ENCODE assay signal across 8 mouse cellular contexts in genomic region chr9:88326930-88327901, GRCm38 (mm10). TPM values are rescaled to one million over a fixed set of nuclear protein-coding genes. Genes with fewer than 3 reads are reported as not detected.
DNase-seq lines count a peak whose midpoint lies in the region; ATAC-seq and TF ChIP-seq lines count a peak whose summit lies in the region.

TSS of gene Nt5e (plus strand) at chr9:88327197.

- peak; percentile 92 for ATAC-seq in forebrain, embryonic 13.5 days
- ATAC-seq in heart, embryonic 16.5 days (replicated peaks; ENCODE audit: extremely low read depth, insufficient read depth, low FRiP score): peak; percentile 97
- ATAC-seq in liver, embryonic 14.5 days (ENCODE audit: insufficient read depth): peak; percentile 80
- peak; percentile 95 for ATAC-seq in neural tube, embryonic 11.5 days (ENCODE audit: insufficient read depth, low FRiP score, low TSS enrichment)

- H3K9ac ChIP-seq in forebrain, embryonic 13.5 days: peak within 1 kb of the TSS; percentile 69
- peak within 1 kb of the TSS; percentile 80 for H3K9ac ChIP-seq in heart, embryonic 16.5 days (ENCODE audit: low read length)
- H3K9ac ChIP-seq in liver, embryonic 14.5 days (replicated peaks): no peak within 1 kb of the TSS
- H3K9ac ChIP-seq in neural tube, embryonic 11.5 days (ENCODE audit: low read length): peak within 1 kb of the TSS; percentile 61

- 1% methylated on average over 65 of the region's 66 CpGs for WGBS in forebrain, embryonic 13.5 days
- WGBS in heart, embryonic 16.5 days: under 1% methylated on average over 65 of the region's 66 CpGs
- 2% methylated on average over 65 of the region's 66 CpGs for WGBS in liver, embryonic 14.5 days (ENCODE audit: insufficient replicate concordance)
- WGBS in neural tube, embryonic 11.5 days: under 1% methylated on average over 63 of the region's 66 CpGs

- H3K9me3 ChIP-seq in forebrain, embryonic 13.5 days (replicated peaks): no peaks in the 10 kb centered on the region
- peaks cover 2% of the 10 kb centered on the region; the same call in 1 of the 2 replicates for H3K9me3 ChIP-seq in heart, embryonic 16.5 days (replicated peaks; ENCODE audit: control insufficient read depth, low read length)
- H3K9me3 ChIP-seq in liver, embryonic 14.5 days (ENCODE audit: control insufficient read depth, low read length): no peaks in the 10 kb centered on the region
- H3K9me3 ChIP-seq in neural tube, embryonic 11.5 days (ENCODE audit: control insufficient read depth, low read length): no peaks in the 10 kb centered on the region

- H3K4me3 ChIP-seq in brown adipose tissue, adult 24 weeks (ENCODE audit: insufficient read depth, low read depth, low read length): peak within 1 kb of the TSS; percentile 49
- H3K4me3 ChIP-seq in forebrain, embryonic 13.5 days: peak within 1 kb of the TSS; percentile 61
- H3K4me3 ChIP-seq in heart, embryonic 16.5 days (ENCODE audit: low read length): peak within 1 kb of the TSS; percentile 65
- peak within 1 kb of the TSS; percentile 51 to 53 for H3K4me3 ChIP-seq in liver, embryonic 14.5 days (ENCODE audit: insufficient read depth in 1 of 2, low read depth in 2 of 2, low read length in 2 of 2)
- peak within 1 kb of the TSS; percentile 51 for H3K4me3 ChIP-seq in neural tube, embryonic 11.5 days (ENCODE audit: low read depth, low read length)
- peak within 1 kb of the TSS; percentile 77 for H3K4me3 ChIP-seq in testis, adult 2 months (ENCODE audit: control insufficient read depth, low read depth, low read length)

- H3K27ac ChIP-seq in brown adipose tissue, adult 24 weeks (replicated peaks; ENCODE audit: low read depth, low read length): no peak within 1 kb of the TSS
- H3K27ac ChIP-seq in forebrain, embryonic 13.5 days: no peak within 1 kb of the TSS
- peak within 1 kb of the TSS; percentile 79 for H3K27ac ChIP-seq in heart, embryonic 16.5 days (ENCODE audit: low read length)
- H3K27ac ChIP-seq in liver, embryonic 14.5 days: no peak within 1 kb of the TSS
- no peak within 1 kb of the TSS for H3K27ac ChIP-seq in neural tube, embryonic 11.5 days (ENCODE audit: low read depth, low read length)
- H3K27ac ChIP-seq in testis, adult 2 months (ENCODE audit: control insufficient read depth, insufficient read depth, low read depth, low read length): peak within 1 kb of the TSS; percentile 5; the same call in 1 of the 2 replicates

- peak; percentile 75 for DNase-seq in CD4-positive, CD25-positive, alpha-beta regulatory T cell, adult 2 months (ENCODE audit: low read depth, low spot score)
- DNase-seq in kidney, postnatal 25 days: peak; percentile 83 to 93
- DNase-seq in liver, embryonic 14.5 days (ENCODE audit: low read depth in 3 of 3, low spot score in 3 of 3): peak in 1 of 3 experiments; percentile 14
- DNase-seq in neural tube, embryonic 11.5 days (ENCODE audit: low spot score): peak; percentile 79

- peak within 1 kb of the TSS; percentile 88 for H3K4me2 ChIP-seq in forebrain, embryonic 13.5 days
- peak within 1 kb of the TSS; percentile 80 for H3K4me2 ChIP-seq in heart, embryonic 16.5 days (ENCODE audit: low read depth, low read length)
- H3K4me2 ChIP-seq in liver, embryonic 14.5 days (ENCODE audit: low read depth): peak within 1 kb of the TSS; percentile 63
- peak within 1 kb of the TSS; percentile 94 for H3K4me2 ChIP-seq in neural tube, embryonic 11.5 days (ENCODE audit: low read depth)

- H3K4me1 ChIP-seq in brown adipose tissue, adult 24 weeks (ENCODE audit: control insufficient read depth, insufficient read depth, insufficient read length, low read length): no peaks in the 10 kb centered on the region
- H3K4me1 ChIP-seq in forebrain, embryonic 13.5 days: peaks cover 8% of the 10 kb centered on the region
- peaks cover 9% of the 10 kb centered on the region for H3K4me1 ChIP-seq in heart, embryonic 16.5 days (ENCODE audit: control insufficient read depth, insufficient read depth, low read length)
- no peaks in the 10 kb centered on the region for H3K4me1 ChIP-seq in liver, embryonic 14.5 days (replicated peaks; ENCODE audit: control insufficient read depth in 2 of 2, insufficient read depth in 2 of 2, low read length in 1 of 2)
- H3K4me1 ChIP-seq in neural tube, embryonic 11.5 days (ENCODE audit: control insufficient read depth, insufficient read depth, low read length): no peaks in the 10 kb centered on the region
- no peaks in the 10 kb centered on the region; the same call in 1 of the 2 replicates for H3K4me1 ChIP-seq in testis, adult 2 months (ENCODE audit: control insufficient read depth, insufficient read depth, low read length)

- no peak for TF ChIP-seq CTCF in liver, embryonic 14.5 days (IDR thresholded peaks at IDR 0.05; ENCODE audit: low read depth)
- TF ChIP-seq CTCF in testis, adult 2 months (IDR thresholded peaks at IDR 0.05; ENCODE audit: control insufficient read depth, insufficient read depth, insufficient replicate concordance, low read depth, low read length): no peak

- TF ChIP-seq POLR2A in testis, adult 2 months (IDR thresholded peaks at IDR 0.05; ENCODE audit: control insufficient read depth, low read depth, low read length): no peak

- TF ChIP-seq EP300 in liver, embryonic 14.5 days (IDR thresholded peaks at IDR 0.05; ENCODE audit: low read depth): no peak

- no peaks in the 10 kb centered on the region for H3K36me3 ChIP-seq in forebrain, embryonic 13.5 days (ENCODE audit: poor library complexity, severe bottlenecking)
- H3K36me3 ChIP-seq in heart, embryonic 16.5 days (ENCODE audit: control insufficient read depth, insufficient read depth): no peaks in the 10 kb centered on the region
- H3K36me3 ChIP-seq in liver, embryonic 14.5 days (replicated peaks; ENCODE audit: control insufficient read depth, insufficient read depth, low read depth): no peaks in the 10 kb centered on the region
- no peaks in the 10 kb centered on the region for H3K36me3 ChIP-seq in neural tube, embryonic 11.5 days (ENCODE audit: control insufficient read depth, insufficient read depth, low read length)
- H3K36me3 ChIP-seq in testis, adult 2 months (ENCODE audit: control insufficient read depth, insufficient read depth, low read length): no peaks in the 10 kb centered on the region

- peaks cover 44% of the 10 kb centered on the region for H3K27me3 ChIP-seq in forebrain, embryonic 13.5 days
- H3K27me3 ChIP-seq in heart, embryonic 16.5 days (ENCODE audit: control insufficient read depth, insufficient read depth, low read length): no peaks in the 10 kb centered on the region
- H3K27me3 ChIP-seq in liver, embryonic 14.5 days (ENCODE audit: control insufficient read depth, insufficient read depth, low read length): peaks cover 14% of the 10 kb centered on the region
- H3K27me3 ChIP-seq in neural tube, embryonic 11.5 days (ENCODE audit: control insufficient read depth, insufficient read depth, low read length): peaks cover 13% of the 10 kb centered on the region
- no peaks in the 10 kb centered on the region for H3K27me3 ChIP-seq in testis, adult 2 months (ENCODE audit: control insufficient read depth, insufficient read depth, low read length)

RNA-seq across cellular contexts. Expression of gene Nt5e, which starts in this region (rescaled TPM):
- 0.54 and 1.2 TPM in 2 replicates for polyA plus RNA-seq in brown adipose tissue, adult 24 weeks (2012; ENCODE audit: insufficient read depth, insufficient read length, missing spikeins)
- 0.46 and 0.54 TPM in 2 replicates for polyA plus RNA-seq in forebrain, embryonic 13.5 days (2015; fragmentation: Nextera tagmentation; extraction: Ambion mirVana)
- polyA plus RNA-seq in heart, embryonic 16.5 days (2015; fragmentation: Nextera tagmentation; extraction: Ambion mirVana): 4.6 and 5.8 TPM in 2 replicates
- polyA plus RNA-seq in liver, embryonic 14.5 days (2012; rRNA removed): 3.6 and 4.9 TPM in 2 replicates
- polyA plus RNA-seq in liver, embryonic 14.5 days (2014; fragmentation: Nextera tagmentation; extraction: Ambion mirVana): 8.2 and 8.7 TPM in 2 replicates
- 1.5 and 1.7 TPM in 2 replicates for polyA plus RNA-seq in neural tube, embryonic 11.5 days (2014; fragmentation: Nextera tagmentation; extraction: Ambion mirVana)
- 4.5 and 5.5 TPM in 2 replicates for polyA plus RNA-seq in testis, adult 2 months (2012; rRNA removed)

Comparison
In these comparisons a context has a peak if more than half of its experiments do, and no peak if none do; other contexts are left out.
1. Peak in ATAC-seq, H3K4me3 ChIP-seq, H3K9ac ChIP-seq and H3K4me2 ChIP-seq in forebrain, embryonic 13.5 days; RNA of the gene not detected or under 1 TPM.
2. H3K27ac ChIP-seq: peak in heart, embryonic 16.5 days (single experiment) and testis, adult 2 months (single experiment); none in brown adipose tissue, adult 24 weeks (single experiment), forebrain, embryonic 13.5 days (single experiment), liver, embryonic 14.5 days (single experiment) and neural tube, embryonic 11.5 days (single experiment).
3. Peak in every context shown above with its lines, with median percentiles within 50 percentile points of each other: H3K4me3 ChIP-seq, ATAC-seq and H3K4me2 ChIP-seq.